ENCODE assay signal across 7 mouse cellular contexts in genomic region chrX:52949713-52950112, GRCm38 (mm10). TPM values are rescaled to one million over a fixed set of nuclear protein-coding genes. Genes with fewer than 3 reads are reported as not detected.
DNase-seq lines count a peak whose midpoint lies in the region; ATAC-seq and TF ChIP-seq lines count a peak whose summit lies in the region.

No protein-coding gene starts in this region.

- H3K4me3 ChIP-seq in kidney, adult 2 months (ENCODE audit: insufficient read depth, low read depth, low read length) = no peak overlapping the region
- H3K4me3 ChIP-seq in MEL (ENCODE audit: control insufficient read depth in 1 of 2, insufficient read depth in 1 of 2, low read depth in 2 of 2, low read length in 2 of 2) = no peak overlapping the region
- H3K4me3 ChIP-seq in limb, embryonic 14.5 days (replicated peaks; ENCODE audit: low read length) = no peak overlapping the region

- H3K79me2 ChIP-seq in MEL (ENCODE audit: control insufficient read depth, insufficient read depth, low read length, poor library complexity) = no peaks in the 10 kb centered on the region

- 73% methylated on average over 2 of the region's 2 CpGs for WGBS in kidney, adult 2 months
- 69% methylated on average over 2 of the region's 2 CpGs for WGBS in limb, embryonic 14.5 days

- no peaks in the 10 kb centered on the region for H3K27me3 ChIP-seq in kidney, adult 2 months (replicated peaks; ENCODE audit: control insufficient read depth, insufficient read depth, low read length)
- H3K27me3 ChIP-seq in MEL (ENCODE audit: control insufficient read depth in 1 of 2, insufficient read depth in 2 of 2, low read length in 2 of 2) = no peaks in the 10 kb centered on the region
- H3K27me3 ChIP-seq in limb, embryonic 14.5 days (ENCODE audit: control insufficient read depth, insufficient read depth, low read length) = no peaks in the 10 kb centered on the region

- no peak overlapping the region for H3K9ac ChIP-seq in MEL (ENCODE audit: control insufficient read depth, low read depth, low read length, poor library complexity, severe bottlenecking)
- no peak overlapping the region for H3K9ac ChIP-seq in limb, embryonic 14.5 days (ENCODE audit: low read depth, low read length, severe bottlenecking)

- H3K4me1 ChIP-seq in kidney, adult 2 months (ENCODE audit: control insufficient read depth, insufficient read depth, low read length) = peaks cover 3% of the 10 kb centered on the region; the same call in 1 of the 2 replicates
- H3K4me1 ChIP-seq in MEL (ENCODE audit: control insufficient read depth in 1 of 2, insufficient read depth in 2 of 2, low read length in 2 of 2) = no peaks in the 10 kb centered on the region
- H3K4me1 ChIP-seq in limb, embryonic 14.5 days (ENCODE audit: control insufficient read depth, insufficient read depth, low read length) = no peaks in the 10 kb centered on the region

- TF ChIP-seq POLR2A in kidney, adult 2 months (IDR thresholded peaks at IDR 0.05; ENCODE audit: low read depth, low read length) = no peak
- no peak for TF ChIP-seq POLR2A in MEL (IDR thresholded peaks at IDR 0.05; ENCODE audit: control insufficient read depth in 1 of 2, insufficient read depth in 1 of 2, low read depth in 1 of 2, low read length in 2 of 2, poor library complexity in 1 of 2)
- TF ChIP-seq POLR2A in limb, embryonic 14.5 days (IDR thresholded peaks at IDR 0.05; ENCODE audit: borderline replicate concordance, extremely low read depth, insufficient read depth, insufficient read length) = no peak

- TF ChIP-seq RAD21 in MEL (IDR thresholded peaks at IDR 0.05; ENCODE audit: low read depth, low read length) = peak; percentile 20; the same call in 1 of the 2 replicates

- ATAC-seq in limb, embryonic 14.5 days (ENCODE audit: low FRiP score, low read depth) = no peak
- ATAC-seq in monocyte, adult 5-6 weeks (replicated peaks; ENCODE audit: insufficient number of reproducible peaks, low FRiP score, low TSS enrichment, poor library complexity, severe bottlenecking) = no peak

- peak; percentile 30 for DNase-seq in kidney, adult 2 months
- DNase-seq in kidney, adult 11 months = no peak
- peak; percentile 37 for DNase-seq in CD4-positive helper T cell, adult 2 months (ENCODE audit: low read depth, low spot score)
- peak; percentile 42 for DNase-seq in MEL (ENCODE audit: low read depth, low spot score)
- peak; percentile 12 for DNase-seq in limb, embryonic 14.5 days (ENCODE audit: low spot score)
- no peak for DNase-seq in layer of hippocampus, adult 11-12 months (ENCODE audit: low spot score)

- no peaks in the 10 kb centered on the region for H3K9me3 ChIP-seq in MEL (replicated peaks; ENCODE audit: insufficient read depth, low read length)
- no peaks in the 10 kb centered on the region for H3K9me3 ChIP-seq in limb, embryonic 14.5 days (ENCODE audit: control insufficient read depth, low read length)

- H3K36me3 ChIP-seq in kidney, adult 2 months (ENCODE audit: control insufficient read depth, insufficient read depth, low read length) = no peaks in the 10 kb centered on the region
- peaks cover 0 to 5% of the 10 kb centered on the region in 2 experiments; a peak in 2 of 4 replicates for H3K36me3 ChIP-seq in MEL (ENCODE audit: control insufficient read depth in 1 of 2, insufficient read depth in 2 of 2, low read length in 2 of 2)
- peaks cover 24% of the 10 kb centered on the region for H3K36me3 ChIP-seq in limb, embryonic 14.5 days (ENCODE audit: control insufficient read depth, insufficient read depth, low read length)

- 0 out of 2 replicates have a peak, but pooled peaks have one; percentile 14 for TF ChIP-seq CTCF in kidney, adult 2 months (conservative IDR thresholded peaks at IDR 0.05; ENCODE audit: insufficient read depth, insufficient read length, low read depth, low read length)
- TF ChIP-seq CTCF in MEL (IDR thresholded peaks at IDR 0.05 in 2 of 3, conservative IDR thresholded peaks at IDR 0.05 in 1 of 3; ENCODE audit: control insufficient read depth in 1 of 3, insufficient read depth in 1 of 3, low read depth in 2 of 3, low read length in 3 of 3, poor library complexity in 1 of 3, severe bottlenecking in 1 of 3) = peak; percentile 12 to 47 (median 44); a peak in 4 of 6 replicates

- H3K4me2 ChIP-seq in limb, embryonic 14.5 days (replicated peaks; ENCODE audit: low read depth, low read length, severe bottlenecking) = no peak overlapping the region

- TF ChIP-seq EP300 in MEL (IDR thresholded peaks at IDR 0.05; ENCODE audit: low read depth in 1 of 2, low read length in 2 of 2) = no peak

- H3K27ac ChIP-seq in kidney, adult 2 months (ENCODE audit: insufficient read depth, low read depth, low read length) = no peak overlapping the region
- no peak overlapping the region for H3K27ac ChIP-seq in MEL (ENCODE audit: control insufficient read depth, low read depth, low read length)
- no peak overlapping the region for H3K27ac ChIP-seq in limb, embryonic 14.5 days (replicated peaks; ENCODE audit: low read depth, low read length)

TF ChIP-seq in MEL, 35 proteins besides CTCF, POLR2A, EP300 and RAD21:
- peak; percentile 76 for TF ChIP-seq ZNF384 (IDR thresholded peaks at IDR 0.05; ENCODE audit: low read depth, low read length)
- TF ChIP-seq KAT2A (conservative IDR thresholded peaks at IDR 0.05; ENCODE audit: low read depth, low read length) = no peak
- TF ChIP-seq SMC3 (IDR thresholded peaks at IDR 0.05; ENCODE audit: low read depth, low read length) = peak; percentile 37; the same call in 1 of the 2 replicates
- TF ChIP-seq NRF1 (IDR thresholded peaks at IDR 0.05; ENCODE audit: insufficient read depth, low read depth, low read length, poor library complexity, severe bottlenecking) = no peak

RNA-seq across cellular contexts. Expression of gene Phf6, which starts 37.6 kb away (rescaled TPM):
- 1.4 and 2.4 TPM in 2 replicates for polyA plus RNA-seq in kidney, adult 2 months (2012; rRNA removed)
- total RNA-seq in MEL (2012; rRNA removed) = 16.1 and 18.7 TPM in 2 replicates
- 10 to 100 TPM; 15.8 to 44.9 TPM for polyA plus RNA-seq in MEL (2012; ENCODE audit: insufficient read depth in 1 of 2, insufficient read length in 2 of 2, low read depth in 1 of 2, low replicate concordance in 2 of 2, missing spikeins in 1 of 2)
- polyA plus RNA-seq in limb, embryonic 14.5 days (2012; rRNA removed) = 25.0 and 26.1 TPM in 2 replicates
- polyA plus RNA-seq in limb, embryonic 14.5 days (2014; fragmentation: Nextera tagmentation; extraction: Ambion mirVana) = 40.3 and 53.2 TPM in 2 replicates
- total RNA-seq in monocyte, adult 5-6 weeks (2017) = 22.7 to 33.1 TPM (median 24.5 TPM) in 3 replicates

RNA-seq across cellular contexts. Expression of gene Hprt, which starts 38.2 kb away (rescaled TPM):
- polyA plus RNA-seq in kidney, adult 2 months (2012; rRNA removed) = 15.9 and 28.9 TPM in 2 replicates
- 117 and 145 TPM in 2 replicates for total RNA-seq in MEL (2012; rRNA removed)
- 100 to 1,000 TPM in 1 of 2 experiments, not detected in 1; 113 TPM for polyA plus RNA-seq in MEL (2012; ENCODE audit: insufficient read depth in 1 of 2, insufficient read length in 2 of 2, low read depth in 1 of 2, low replicate concordance in 2 of 2, missing spikeins in 1 of 2)
- 45.3 and 60.9 TPM in 2 replicates for polyA plus RNA-seq in limb, embryonic 14.5 days (2012; rRNA removed)
- 120 and 140 TPM in 2 replicates for polyA plus RNA-seq in limb, embryonic 14.5 days (2014; fragmentation: Nextera tagmentation; extraction: Ambion mirVana)
- total RNA-seq in monocyte, adult 5-6 weeks (2017) = 188 to 280 TPM (median 242 TPM) in 3 replicates

Comparison
In these comparisons a context has a peak if more than half of its experiments do, and no peak if none do; other contexts are left out.
1. DNase-seq: peak in kidney, adult 2 months (single experiment), CD4-positive helper T cell, adult 2 months (single experiment), MEL (single experiment) and limb, embryonic 14.5 days (single experiment); none in kidney, adult 11 months (single experiment) and layer of hippocampus, adult 11-12 months (single experiment).